Mouse (Mus musculus): ENCODE measurements around the gene Tlr5. TPM values are rescaled to one million over a fixed set of nuclear protein-coding genes. Genes with fewer than 3 reads are reported as not detected.
A peak's percentile ranks its signal among the peaks of the same experiment; 100 is the strongest.

Tlr5 gene
- total RNA-seq (2021), result 1 to 10 TPM; 1.2 to 1.7 TPM

GRCm38 (mm10) chr1:182954287-182955046, at the start of gene Tlr5:
Gene Tlr5 (plus strand): TSS chr1:182954788.
- DNase-seq, result peak; percentile 65 to 79
- intact Hi-C loops (cut with DNase I), result loop anchor here (5.0 kb wide), 2 partner anchors 157 to 292 kb away; no protein-coding TSS in a partner anchor

DNA sequence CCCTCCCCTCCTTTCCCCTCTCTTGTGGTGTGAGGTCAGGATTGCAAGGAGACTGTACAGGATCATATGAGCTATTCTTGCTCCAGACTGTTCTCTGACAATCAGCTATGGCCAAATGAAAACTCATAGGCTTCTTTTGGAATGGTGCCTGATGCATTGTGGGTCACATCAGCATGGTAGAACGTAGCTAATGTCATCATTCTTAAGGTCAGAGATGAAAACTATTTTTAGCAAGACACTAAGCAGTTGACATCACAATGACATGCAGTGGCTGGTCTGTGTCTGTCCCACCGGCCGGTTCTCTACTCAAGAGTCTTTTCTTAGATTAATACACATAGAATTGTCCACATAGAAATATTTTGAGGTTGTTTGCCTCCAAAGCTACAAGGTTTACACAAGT, 48.9 kb upstream of the Tlr5 start:
- intact Hi-C loops (cut with DNase I), result no loop called here
- peak; percentile 15 to 20 for DNase-seq

GRCm38 (mm10) chr1:182908050-182909036, 46.2 kb upstream of the Tlr5 start:
- intact Hi-C loops (cut with DNase I), result no loop called here
- peak; percentile 95 to 97 for DNase-seq

DNA sequence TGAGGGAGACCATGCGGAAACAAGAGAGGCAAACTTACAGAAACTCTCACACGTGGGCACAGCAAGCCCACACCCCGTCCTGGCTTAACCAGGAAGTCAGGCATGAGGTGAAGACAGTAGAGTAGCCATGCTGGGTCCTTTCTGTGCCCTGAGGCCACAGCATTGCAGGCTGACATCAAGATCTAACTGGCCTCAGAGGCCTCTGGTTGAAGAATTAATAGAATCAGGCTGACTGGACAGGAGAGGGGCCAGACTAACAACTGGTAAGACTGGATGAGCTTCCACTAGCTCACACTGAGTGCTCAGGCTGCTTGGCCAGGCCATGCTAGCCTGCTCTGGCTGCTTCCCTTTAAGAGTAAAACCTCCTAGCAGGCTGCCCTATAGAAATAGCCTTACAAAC, 45.5 kb upstream of the Tlr5 start:
- no peak for DNase-seq
- intact Hi-C loops (cut with DNase I), result no loop called here

- intact Hi-C loops (cut with DNase I), result no loop called here
- no peak for DNase-seq
Measured at GRCm38 (mm10) chr1:182909596-182909995, 45.0 kb upstream of the Tlr5 start.

- intact Hi-C loops (cut with DNase I), result no loop called here
- no peak for DNase-seq
Measured at GRCm38 (mm10) chr1:182912591-182912990, 42.0 kb upstream of the Tlr5 start.

DNA sequence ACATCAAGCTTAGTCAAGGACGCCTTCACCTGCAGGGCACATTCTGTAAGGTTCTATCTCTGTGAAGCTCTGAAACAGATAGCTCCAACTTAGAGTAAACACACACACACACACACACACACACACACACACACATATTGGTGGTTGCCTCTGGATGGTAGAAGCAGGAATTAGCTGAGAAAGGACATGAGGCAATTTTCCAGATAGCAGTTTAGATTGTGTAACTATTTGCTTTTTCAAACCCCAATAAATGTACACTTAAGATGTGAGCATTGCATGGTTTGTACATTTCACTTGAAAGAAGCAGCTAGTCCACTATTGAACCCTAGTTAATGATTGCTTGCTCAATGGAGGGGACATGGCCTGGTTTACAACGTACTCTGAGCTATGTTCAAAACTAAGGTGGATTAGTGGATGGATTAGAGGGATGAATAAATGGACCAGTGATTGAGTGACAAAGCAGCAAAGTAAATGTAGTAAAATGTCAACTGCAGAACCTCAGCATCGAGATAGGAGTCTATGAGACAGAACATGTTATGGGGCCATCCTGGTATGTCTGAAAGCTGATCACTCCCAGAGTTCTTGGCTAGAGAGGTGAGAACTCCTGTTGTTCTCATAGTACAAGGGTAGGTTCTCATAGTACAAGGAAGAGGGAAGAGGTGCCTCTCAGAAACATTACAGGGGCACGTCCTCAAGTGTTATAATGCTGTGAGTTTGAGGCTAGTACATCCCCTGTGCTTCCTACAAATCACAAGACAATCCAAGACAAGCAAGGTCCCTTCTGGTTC, 40.3 kb upstream of the Tlr5 start:
- intact Hi-C loops (cut with DNase I), result no loop called here
- DNase-seq, result no peak

DNA sequence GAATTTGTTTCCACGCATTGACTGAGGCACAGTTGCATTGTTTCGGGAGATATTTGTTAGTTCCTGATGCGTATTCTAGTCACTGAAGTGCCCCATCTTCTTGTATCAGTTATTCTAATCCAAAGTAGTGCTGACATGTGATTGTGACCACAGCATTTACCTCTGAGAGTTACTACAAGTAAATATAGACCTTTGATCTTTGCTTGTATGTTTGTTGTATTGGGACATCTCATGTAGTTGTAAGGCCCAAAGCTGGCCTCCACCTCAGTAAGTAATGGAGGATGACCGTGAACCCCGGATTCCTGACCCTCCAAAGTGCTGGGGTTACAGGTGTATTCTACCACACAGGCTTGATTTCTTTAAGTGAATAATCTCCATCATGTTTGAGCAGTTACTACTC, 38.4 kb upstream of the Tlr5 start:
- DNase-seq, result no peak

DNA sequence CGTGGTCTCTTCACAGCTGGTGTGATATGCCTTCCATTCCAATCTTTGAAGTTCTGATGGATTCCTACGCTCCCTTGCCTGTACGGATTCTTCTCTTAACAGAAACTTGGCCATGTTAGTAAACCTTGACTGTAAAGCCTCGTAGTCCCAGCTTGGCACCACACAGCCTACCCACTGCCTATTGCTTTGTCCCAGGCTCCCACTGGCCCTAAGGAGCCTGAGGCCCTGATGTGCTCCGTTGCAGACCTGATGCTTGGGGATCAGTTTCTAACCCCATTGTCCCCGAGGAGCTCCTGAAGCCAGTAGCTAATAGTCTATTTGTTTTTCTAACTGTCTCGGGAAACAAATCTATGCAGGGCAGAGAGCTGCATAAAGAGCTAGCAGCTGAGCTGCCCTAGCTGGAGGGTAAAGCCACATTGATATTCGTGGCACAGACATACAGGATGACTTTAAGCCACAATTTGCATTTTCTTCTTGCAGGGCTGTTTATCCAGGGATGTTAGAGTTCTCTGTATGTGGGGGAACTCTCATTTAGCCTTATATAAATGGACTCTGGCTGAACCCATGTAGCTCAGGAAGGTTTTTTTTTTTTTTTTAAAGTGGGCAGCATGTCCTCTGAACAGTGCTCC, 35.8 kb upstream of the Tlr5 start:
- DNase-seq, result no peak
- intact Hi-C loops (cut with DNase I), result no loop called here

More for the DNA sequence above, 38.4 kb upstream of the Tlr5 start:
- intact Hi-C loops (cut with DNase I), result no loop called here

DNA sequence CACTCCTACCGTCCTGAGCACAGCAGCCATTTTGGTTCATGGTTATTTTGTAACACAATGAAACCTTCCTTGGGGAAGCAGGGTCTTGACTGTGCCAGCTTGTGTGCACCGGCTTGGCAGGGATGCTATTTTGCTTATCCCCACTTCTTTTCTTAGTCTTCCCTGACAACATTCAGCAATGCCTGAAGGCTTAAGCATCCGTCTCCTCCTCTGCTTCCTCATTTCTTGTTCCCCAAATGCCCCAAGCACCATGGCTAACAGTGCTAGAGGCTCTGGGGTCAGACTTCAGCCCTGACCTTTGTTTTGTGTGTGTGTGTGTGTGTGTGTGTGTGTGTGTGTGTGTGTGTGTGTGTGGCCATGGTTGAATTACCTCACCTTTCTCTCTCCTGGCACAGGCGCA, 31.8 kb upstream of the Tlr5 start:
- intact Hi-C loops (cut with DNase I), result no loop called here
- DNase-seq, result no peak

- intact Hi-C loops (cut with DNase I), result no loop called here
- DNase-seq, result no peak
Measured at GRCm38 (mm10) chr1:182926465-182926864, 28.1 kb upstream of the Tlr5 start.

DNA sequence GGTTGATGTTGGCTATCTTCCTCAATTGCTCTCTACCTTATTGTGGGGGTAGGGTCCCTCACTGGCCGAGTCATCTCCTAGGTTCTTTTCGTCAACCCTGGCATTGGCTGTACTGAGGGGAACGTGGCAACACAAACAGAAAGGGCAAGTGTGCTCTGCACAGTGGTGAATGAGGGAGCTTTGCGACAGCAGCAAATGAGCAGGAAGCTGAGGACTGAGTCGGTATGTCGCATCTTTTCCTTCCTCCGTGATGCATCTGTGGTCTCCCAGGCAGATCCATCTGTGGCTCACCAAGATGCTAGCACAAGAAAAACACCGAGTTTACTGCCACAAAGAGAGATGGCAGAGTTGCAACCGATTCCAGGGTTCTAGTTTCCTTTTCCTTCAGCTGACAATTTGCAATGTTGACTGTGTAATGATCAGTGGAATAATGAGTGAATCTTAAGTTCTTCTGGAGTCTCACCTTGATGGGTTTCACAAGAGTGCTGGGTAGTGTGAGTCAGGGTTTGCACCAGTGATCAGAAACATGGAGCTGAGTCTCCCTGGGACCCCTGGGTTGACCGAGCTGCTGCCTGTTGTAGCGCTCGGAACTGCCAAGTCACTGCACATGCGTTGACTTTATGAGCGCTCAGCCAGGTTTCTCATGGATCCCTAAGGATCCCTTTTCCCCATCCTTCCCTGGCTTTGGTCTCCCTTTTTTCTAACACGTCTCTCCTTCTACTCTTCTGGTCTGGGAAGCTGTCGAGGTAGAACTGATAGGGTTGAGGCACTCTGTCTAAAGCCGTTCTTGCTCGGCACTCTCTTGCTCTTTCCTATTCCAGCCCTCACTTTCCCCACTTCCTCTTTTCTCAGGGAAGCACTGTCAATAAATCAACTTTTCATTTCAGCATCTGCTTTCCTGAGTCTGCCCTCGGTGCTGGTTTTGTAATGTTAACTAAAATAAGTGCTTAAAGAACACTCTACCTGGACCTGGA, 26.4 kb upstream of the Tlr5 start:
- DNase-seq, result no peak

DNA sequence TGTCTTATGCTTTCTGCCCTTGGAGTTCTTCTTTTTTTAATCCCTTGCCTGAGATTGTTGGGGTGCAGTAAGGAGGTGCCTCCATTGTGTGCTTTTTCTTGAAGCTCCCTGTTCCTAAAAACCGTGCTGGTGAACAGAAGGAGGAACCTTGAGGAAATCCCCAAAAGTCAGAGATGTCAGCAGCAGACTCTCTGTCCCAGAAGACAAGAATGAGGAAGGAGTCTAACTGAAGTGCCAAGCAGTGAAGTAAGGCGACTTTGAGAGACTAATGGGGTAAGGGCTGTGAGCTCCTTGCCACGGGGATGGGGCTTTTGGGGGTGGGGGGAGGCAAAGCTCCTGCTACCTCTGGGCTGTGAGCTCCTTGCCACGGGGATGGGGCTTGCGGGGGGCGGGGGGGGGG, 19.1 kb upstream of the Tlr5 start:
- intact Hi-C loops (cut with DNase I), result no loop called here
- no peak for DNase-seq

More for the DNA sequence above, 26.4 kb upstream of the Tlr5 start:
- intact Hi-C loops (cut with DNase I), result no loop called here

DNA sequence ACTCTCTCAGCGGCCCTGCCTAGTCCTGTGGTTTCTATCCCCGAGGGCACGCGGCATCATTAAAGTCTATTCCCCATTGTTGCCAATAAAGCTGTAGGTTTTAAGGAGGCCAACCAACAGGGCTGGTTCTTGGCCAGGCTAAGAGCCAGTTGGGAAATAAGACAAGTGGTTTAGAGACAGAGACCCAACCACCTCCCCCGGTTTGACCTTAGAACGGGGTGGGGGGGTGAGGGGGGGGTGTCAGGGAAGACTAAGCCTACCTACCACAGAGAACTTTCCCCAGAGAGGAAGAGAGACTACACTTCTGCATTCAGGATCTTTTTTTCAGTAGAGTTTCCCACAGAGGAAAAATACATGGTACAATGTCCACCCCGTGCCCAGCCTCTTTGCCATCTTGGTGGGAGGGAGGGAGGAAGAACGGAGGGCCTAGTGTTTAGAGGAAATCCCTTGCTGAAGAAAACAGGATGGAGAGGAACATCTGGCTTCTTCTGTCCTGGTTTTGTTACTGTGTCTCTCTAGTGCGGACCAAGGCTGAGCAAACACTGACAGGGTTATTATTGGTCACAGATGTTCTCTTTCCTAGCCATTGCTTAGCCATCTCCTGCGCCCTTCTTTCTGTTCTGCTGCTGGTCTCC, 17.0 kb upstream of the Tlr5 start:
- no peak for DNase-seq
- intact Hi-C loops (cut with DNase I), result no loop called here

DNA sequence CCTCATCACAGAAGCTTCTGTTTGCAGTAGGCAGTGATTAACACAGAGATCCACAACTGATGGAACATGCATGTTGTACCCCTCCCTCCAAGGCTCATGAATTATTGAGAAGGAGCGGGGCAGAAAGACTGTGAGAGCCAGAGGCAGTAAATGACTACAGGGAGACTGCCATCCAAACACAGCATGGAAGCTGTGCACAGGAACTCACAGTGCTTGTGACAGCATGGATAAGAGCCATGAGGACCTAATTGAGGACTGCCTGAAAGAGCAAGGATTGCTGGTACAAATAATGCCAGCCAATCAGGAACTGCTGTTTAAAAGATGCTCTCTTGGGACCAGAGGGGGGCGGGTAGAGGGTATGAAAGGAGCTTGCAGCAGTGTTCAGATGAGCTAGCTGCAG, 12.7 kb upstream of the Tlr5 start:
- no peak for DNase-seq
- intact Hi-C loops (cut with DNase I), result no loop called here

GRCm38 (mm10) chr1:182943911-182944310, 10.7 kb upstream of the Tlr5 start:
- no peak for DNase-seq
- intact Hi-C loops (cut with DNase I), result no loop called here

- DNase-seq, result no peak
- intact Hi-C loops (cut with DNase I), result no loop called here
Measured at GRCm38 (mm10) chr1:182944638-182945037, 9.9 kb upstream of the Tlr5 start.

DNA sequence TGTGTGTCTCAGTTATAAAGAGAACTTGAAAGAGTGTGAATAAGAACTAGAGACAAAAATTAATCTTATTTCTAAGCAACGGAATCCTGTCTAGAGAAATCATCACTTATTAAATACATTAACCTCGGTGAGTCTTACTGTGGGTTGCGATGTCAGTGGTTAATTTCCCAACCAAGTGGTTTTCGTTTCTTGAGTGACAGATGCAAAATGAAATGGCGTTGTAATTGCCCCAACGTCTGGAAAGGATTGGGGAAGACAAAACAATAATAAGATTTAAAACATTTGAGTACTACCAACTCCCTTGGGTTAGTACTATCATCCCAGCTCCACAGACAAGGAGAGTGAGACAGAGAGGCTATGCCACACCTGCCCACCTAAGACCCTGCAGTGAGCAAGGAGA, 9.0 kb upstream of the Tlr5 start:
- DNase-seq, result no peak
- intact Hi-C loops (cut with DNase I), result no loop called here

DNA sequence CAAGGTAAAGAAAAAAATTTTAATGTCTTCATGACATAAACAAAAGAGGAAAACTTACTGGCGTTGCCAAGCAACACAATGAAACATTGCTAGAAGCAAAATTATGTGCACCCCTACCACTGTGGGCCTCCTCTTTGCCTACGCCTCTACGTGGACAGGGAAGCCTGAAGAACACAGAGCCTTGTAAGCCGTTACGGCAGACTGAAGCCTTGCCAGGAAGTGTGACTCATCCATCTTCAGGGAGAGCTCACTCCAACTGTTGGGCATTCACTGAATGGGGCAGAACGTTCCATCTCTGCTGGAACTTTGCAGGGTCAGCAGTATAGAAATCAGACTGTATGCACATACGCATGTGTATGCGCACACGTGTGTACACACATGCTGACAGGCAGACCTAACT, 3.3 kb upstream of the Tlr5 start:
- peak; percentile 63 to 64 for DNase-seq
- intact Hi-C loops (cut with DNase I), result no loop called here

All from heart, postnatal 10 days (tissue).